Mouse (Mus musculus) small intestine, adult 10 weeks (tissue): Measurements from ENCODE around the gene Prdm10. TPM values are rescaled to one million over a fixed set of nuclear protein-coding genes. Genes with fewer than 3 reads are reported as not detected.

Experiments
- polyA plus RNA-seq: library from polyadenylated mRNA; stranded (reverse); fragments of 350-450 nt; fragmentation: Illumina TruSeq; extraction: RNeasy Lipid Tissue Mini Kit (QIAGEN cat#74804); gene quantifications from one replicate; pipeline ENCODE4 v1.2.3, GENCODE M21; 2014; ENCODE audit warnings: low replicate concordance

Gene Prdm10
- polyA plus RNA-seq: 12.7 TPM

DNA sequence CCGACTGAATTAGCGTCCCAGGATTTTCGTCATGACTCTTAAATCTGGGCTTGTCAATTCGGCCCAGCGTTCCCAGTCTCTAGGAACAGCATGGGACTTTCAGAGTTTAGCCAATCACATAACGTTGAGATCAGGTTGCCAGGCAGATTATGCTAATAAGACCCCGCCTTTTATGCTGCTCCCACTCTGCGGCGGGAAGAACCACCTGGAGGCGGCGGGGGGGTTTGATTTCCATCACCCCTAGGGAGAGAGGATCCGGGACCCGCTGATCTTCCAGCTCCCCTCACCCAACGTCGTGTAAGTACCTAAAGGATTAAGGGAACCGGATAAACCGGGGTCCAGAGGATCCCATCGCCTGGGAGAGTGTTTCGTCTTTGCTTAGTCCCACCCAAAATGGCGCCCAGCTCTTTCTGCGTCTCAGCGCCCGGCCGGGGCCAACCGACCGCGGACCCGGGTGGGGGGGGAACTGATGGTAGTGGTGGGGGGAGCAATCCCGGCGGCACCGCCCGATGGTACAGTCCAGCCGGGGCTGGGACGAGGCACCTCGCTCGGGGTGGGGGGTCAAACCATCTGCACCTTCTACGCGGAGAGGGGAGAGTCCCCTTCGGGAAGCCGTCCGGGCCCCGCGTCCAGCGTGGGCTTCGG is at the start of gene Prdm10:
Gene Prdm10, plus strand, starts transcription at position 173 of the 645 bp plus-strand sequence.

DNA sequence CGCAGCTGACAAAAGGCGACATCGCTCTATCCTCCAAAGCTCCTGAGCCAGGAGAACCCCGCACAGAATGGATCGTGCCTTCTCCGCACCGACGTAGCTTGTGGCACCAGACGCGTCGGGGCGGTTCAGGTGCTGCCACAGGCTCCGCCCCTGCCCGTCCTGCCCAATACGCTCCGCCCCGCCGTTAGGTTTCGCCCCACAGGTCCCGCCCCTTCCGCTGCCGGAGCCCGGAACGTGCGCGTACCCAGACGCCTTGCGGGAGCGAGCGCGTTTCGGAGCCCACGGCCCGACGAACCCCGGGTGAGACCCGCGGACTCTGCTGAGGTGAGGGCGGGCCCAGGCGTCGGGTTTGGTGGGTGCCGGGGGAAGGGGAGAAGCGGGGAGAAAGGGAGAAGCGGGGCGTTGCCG is 105.6 kb downstream of the Prdm10 start, which contains the start of gene Nfrkb:
Gene Nfrkb, plus strand, starts transcription at position 246 of the 408 bp plus-strand sequence.

Other genes with a start within 250 kb of the Prdm10 start
- 21.5 TPM for gene Zbtb44, start 249.9 kb upstream of the Prdm10 start, polyA plus RNA-seq
- gene St14, start 148.7 kb upstream of the Prdm10 start, polyA plus RNA-seq: 3.1 TPM
- gene Aplp2, start 68.7 kb upstream of the Prdm10 start, polyA plus RNA-seq: 190 TPM
- 5.7 TPM for gene Nfrkb, start 105.7 kb downstream of the Prdm10 start, polyA plus RNA-seq
- gene Tmem45b, start 183.9 kb downstream of the Prdm10 start, polyA plus RNA-seq: 202 TPM